ENCODE assay signal across 20 mouse cellular contexts in genomic region chr5:113596780-113597353, GRCm38 (mm10). TPM values are rescaled to one million over a fixed set of nuclear protein-coding genes. Genes with fewer than 3 reads are reported as not detected.
DNase-seq lines count a peak whose midpoint lies in the region; TF ChIP-seq lines count a peak whose summit lies in the region.
"Had no signal": no experiment of that assay in that cellular context is flagged by ENCODE, and none has a peak within 500 bp of the region (broad histone marks: within the 10 kb centered on the region; RNA-seq: fewer than 3 reads in every experiment).

No protein-coding gene starts in this region.

- no peaks in the 10 kb centered on the region for H3K27me3 ChIP-seq in kidney, adult 2 months (replicated peaks; ENCODE audit: control insufficient read depth, insufficient read depth, low read length)
- H3K27me3 ChIP-seq in limb, embryonic 10.5 days (ENCODE audit: low read depth, poor library complexity, severe bottlenecking): no peaks in the 10 kb centered on the region; the same call in 1 of the 2 replicates
- H3K27me3 ChIP-seq: embryonic facial prominence, embryonic 12.5 days; forebrain, embryonic 15.5 days; intestine, embryonic 15.5 days had no signal

- H3K9me3 ChIP-seq in limb, embryonic 10.5 days (replicated peaks): no peaks in the 10 kb centered on the region
- H3K9me3 ChIP-seq: embryonic facial prominence, embryonic 12.5 days; forebrain, embryonic 15.5 days; intestine, embryonic 15.5 days had no signal

- no peak for TF ChIP-seq CTCF in kidney, adult 2 months (conservative IDR thresholded peaks at IDR 0.05; ENCODE audit: insufficient read depth, insufficient read length, low read depth, low read length)

- no peaks in the 10 kb centered on the region for H3K36me3 ChIP-seq in kidney, adult 2 months (ENCODE audit: control insufficient read depth, insufficient read depth, low read length)
- H3K36me3 ChIP-seq in limb, embryonic 10.5 days: no peaks in the 10 kb centered on the region
- H3K36me3 ChIP-seq: embryonic facial prominence, embryonic 12.5 days; forebrain, embryonic 15.5 days; G1E; heart, embryonic 12.5 days; intestine, embryonic 15.5 days had no signal

- H3K4me1 ChIP-seq in kidney, adult 2 months (ENCODE audit: control insufficient read depth, insufficient read depth, low read length): no peaks in the 10 kb centered on the region
- H3K4me1 ChIP-seq in limb, embryonic 10.5 days: peaks cover 60% of the 10 kb centered on the region
- H3K4me1 ChIP-seq: intestine, embryonic 15.5 days had no signal

- TF ChIP-seq POLR2A in kidney, adult 2 months (IDR thresholded peaks at IDR 0.05; ENCODE audit: low read depth, low read length): no peak

- DNase-seq in adrenal gland, postnatal 14 days: peak; percentile 1
- DNase-seq in adrenal gland, postnatal 25 days: no peak
- peak; percentile 12 for DNase-seq in kidney, adult 2 months
- no peak for DNase-seq in kidney, adult 9 months
- peak; percentile 80 for DNase-seq in ES-CJ7 (ENCODE audit: low read depth, low spot score)
- no peak for DNase-seq in limb, embryonic 10.5 days (ENCODE audit: low spot score)
- no peak for DNase-seq in cerebellum, adult 8-10 months
- DNase-seq: adrenal gland, postnatal 36 days; B cell, adult 2 months; cerebellum, adult 2 months; cerebellum, postnatal 14 days; embryo, embryonic 11 days; gastrocnemius, postnatal 10 days had no signal

- no peak overlapping the region for H3K4me3 ChIP-seq in kidney, adult 2 months (ENCODE audit: insufficient read depth, low read depth, low read length)
- no peak overlapping the region for H3K4me3 ChIP-seq in limb, embryonic 10.5 days
- H3K4me3 ChIP-seq: embryonic facial prominence, embryonic 12.5 days; forebrain, embryonic 15.5 days; heart, embryonic 12.5 days; intestine, embryonic 15.5 days had no signal

- no peak overlapping the region for H3K27ac ChIP-seq in kidney, adult 2 months (ENCODE audit: insufficient read depth, low read depth, low read length)
- H3K27ac ChIP-seq in limb, embryonic 10.5 days: peak overlapping the region; percentile 4; the same call in 1 of the 2 replicates
- H3K27ac ChIP-seq: embryonic facial prominence, embryonic 12.5 days; forebrain, embryonic 15.5 days; intestine, embryonic 15.5 days had no signal

- WGBS in kidney, adult 2 months: 60% methylated on average over 9 of the region's 9 CpGs
- 68% methylated on average over 9 of the region's 9 CpGs for WGBS in limb, embryonic 10.5 days

RNA-seq across cellular contexts. Expression of gene Cmklr1, which starts 53.4 kb away (rescaled TPM):
- total RNA-seq in adrenal gland, postnatal 14 days (2021): 10.6 and 11.3 TPM in 2 replicates
- total RNA-seq in adrenal gland, postnatal 25 days (2021): 9.3 and 12.9 TPM in 2 replicates
- 18.2 and 19.4 TPM in 2 replicates for polyA plus RNA-seq in kidney, adult 2 months (2012; rRNA removed)
- 2.3 and 3.4 TPM in 2 replicates for polyA plus RNA-seq in limb, embryonic 10.5 days (2016; fragmentation: Nextera tagmentation; extraction: Ambion mirVana)
- polyA plus RNA-seq: activated CD4-positive, CD25-positive, alpha-beta regulatory T cell, adult 4 months; CD4-positive, CD25-positive, alpha-beta regulatory T cell, adult 4 months; G1E had no signal

Comparison
In these comparisons a context has a peak if more than half of its experiments do, and no peak if none do; other contexts are left out.
1. DNase-seq: peak in adrenal gland, postnatal 14 days (single experiment), kidney, adult 2 months (single experiment) and ES-CJ7 (single experiment); none in adrenal gland, postnatal 25 days (single experiment), kidney, adult 9 months (single experiment), limb, embryonic 10.5 days (single experiment) and cerebellum, adult 8-10 months (single experiment).